Mouse (Mus musculus) adrenal gland (tissue): ENCODE measurements around the gene Vsig8.

Source experiments
- intact Hi-C: fragments of 180-260 bp; cut with DNase I; formaldehyde crosslinking; loops from one replicate; pipeline ENCODE4 v1.15.1; 2025

Vsig8 gene

GRCm38 (mm10) chr1:172585612-172586567 lies 30.2 kb downstream of the Vsig8 start:
- intact Hi-C loops, result no loop called here

- intact Hi-C loops, result no loop called here
These were observed 34.6 kb downstream of the Vsig8 start, which contains the start of gene Slamf8 for GRCm38 (mm10) chr1:172590385-172590784. TSS of gene Slamf8 (minus strand) at chr1:172590568.

GRCm38 (mm10) chr1:172593321-172593720 lies 37.6 kb downstream of the Vsig8 start:
- intact Hi-C loops, result no loop called here

- intact Hi-C loops, result no loop called here
These were observed 38.2 kb downstream of the Vsig8 start for GRCm38 (mm10) chr1:172593956-172594355.

GRCm38 (mm10) chr1:172594495-172594894 lies 38.8 kb downstream of the Vsig8 start:
- intact Hi-C loops, result no loop called here

- intact Hi-C loops, result no loop called here
These were observed 46.6 kb downstream of the Vsig8 start, which contains the start of gene Fcrl6 for GRCm38 (mm10) chr1:172602326-172602725. TSS of gene Fcrl6 (minus strand) at chr1:172602551.

GRCm38 (mm10) chr1:172611304-172611703 lies 55.6 kb downstream of the Vsig8 start:
- intact Hi-C loops, result loop anchor here (10.0 kb wide), 1 partner anchor 783 kb away; no protein-coding TSS in a partner anchor

- intact Hi-C loops, result loop anchor here (2.0 to 10.0 kb wide), 2 partner anchors 84 to 782 kb away; no protein-coding TSS in a partner anchor
These were observed 57.0 kb downstream of the Vsig8 start for GRCm38 (mm10) chr1:172612745-172613144.
